Mouse (Mus musculus): ENCODE results near the gene Olfr56.
"Not testable (repeated sequence)": the region's sequence is repeated elsewhere in the genome, so short reads cannot be mapped to it uniquely, and the experiment has no call there.

Olfr56 gene

DNA sequence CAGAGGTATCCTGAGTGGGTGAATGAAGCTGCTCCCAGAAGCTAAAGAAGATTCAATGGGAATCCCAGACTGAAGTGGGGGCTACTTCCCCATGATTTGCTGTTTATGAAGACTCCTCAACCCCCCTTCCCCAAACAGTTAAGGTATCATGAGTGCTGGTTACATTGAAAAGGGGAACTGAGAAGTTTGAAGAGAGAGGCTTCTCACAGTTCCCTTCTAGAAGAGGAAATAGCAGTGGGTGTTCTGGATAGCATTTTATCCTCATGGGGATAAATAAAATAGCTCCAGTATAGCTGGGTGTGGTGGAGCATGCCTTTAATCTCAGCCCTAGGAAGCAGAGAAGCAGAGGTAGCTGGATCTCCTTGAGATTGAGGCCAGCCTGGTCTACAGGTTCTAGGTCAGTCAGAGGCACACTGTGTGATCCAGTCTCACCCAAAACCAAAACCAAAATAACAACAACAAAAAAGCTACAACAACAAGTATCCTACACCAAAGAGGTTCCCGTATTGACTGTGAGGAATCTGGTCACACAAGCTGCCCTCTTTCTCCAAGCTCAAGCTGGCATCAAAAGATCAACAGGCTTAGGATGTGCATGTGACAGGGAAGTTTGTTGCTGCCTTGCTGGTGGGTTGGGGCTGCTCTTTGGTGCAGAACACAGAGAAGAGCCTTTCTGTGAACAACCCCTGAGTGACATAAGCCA, at the start of gene Olfr56:
TSS of gene Olfr56 (plus strand) at position 650 of the 700 bp plus-strand sequence.
- DNase-seq = not testable (repeated sequence)

GRCm38 (mm10) chr11:48933422-48933821, 45.3 kb upstream of the Olfr56 start:
- not testable (repeated sequence) for DNase-seq

DNA sequence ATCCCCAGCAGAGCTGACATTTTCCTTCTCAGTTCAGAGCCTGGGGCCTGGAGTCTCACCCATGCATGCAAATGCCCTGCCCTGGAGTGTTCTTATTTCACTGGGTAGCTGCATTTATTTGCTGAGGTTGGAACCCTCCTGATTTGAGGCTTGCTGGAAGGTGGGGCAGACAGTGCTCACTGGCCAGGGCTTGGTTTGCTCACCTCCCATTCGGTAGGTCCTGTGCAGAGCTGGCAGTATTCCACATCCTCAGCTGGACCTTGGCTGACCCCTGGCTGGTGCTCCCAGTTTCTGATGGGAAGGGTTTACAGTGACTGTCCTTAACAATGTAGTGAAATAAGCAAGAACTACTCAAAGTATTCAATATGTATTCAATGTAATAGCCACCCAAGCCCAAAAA, 44.8 kb upstream of the Olfr56 start:
- peak in 1 of 2 experiments; percentile 7 for DNase-seq

DNA sequence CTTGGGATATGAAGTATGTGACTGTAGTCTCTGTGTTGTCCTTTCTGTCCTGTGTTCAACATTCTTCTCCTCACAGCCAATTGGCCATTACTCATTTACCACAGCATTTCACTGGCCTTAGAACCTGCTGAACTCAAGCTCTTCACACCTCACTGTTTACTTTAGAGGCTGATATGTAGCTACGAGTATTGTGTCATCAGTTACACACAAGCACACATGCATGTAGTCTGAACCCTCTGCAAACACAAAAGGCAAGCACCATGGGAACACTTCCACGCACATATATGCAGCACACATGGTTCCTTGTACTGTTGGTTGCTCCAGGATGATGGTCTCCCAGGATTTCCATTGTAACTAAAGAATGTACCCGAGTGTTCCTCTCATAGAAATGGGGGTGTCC, 43.4 kb upstream of the Olfr56 start:
- not testable (repeated sequence) for DNase-seq

- DNase-seq = not testable (repeated sequence)
Observed at GRCm38 (mm10) chr11:48939286-48939685, 39.4 kb upstream of the Olfr56 start.

GRCm38 (mm10) chr11:48946090-48946489, 32.6 kb upstream of the Olfr56 start, which contains the start of gene Psme2b:
Gene Psme2b, minus strand, starts transcription at chr11:48946190.
- not testable (repeated sequence) for DNase-seq

DNA sequence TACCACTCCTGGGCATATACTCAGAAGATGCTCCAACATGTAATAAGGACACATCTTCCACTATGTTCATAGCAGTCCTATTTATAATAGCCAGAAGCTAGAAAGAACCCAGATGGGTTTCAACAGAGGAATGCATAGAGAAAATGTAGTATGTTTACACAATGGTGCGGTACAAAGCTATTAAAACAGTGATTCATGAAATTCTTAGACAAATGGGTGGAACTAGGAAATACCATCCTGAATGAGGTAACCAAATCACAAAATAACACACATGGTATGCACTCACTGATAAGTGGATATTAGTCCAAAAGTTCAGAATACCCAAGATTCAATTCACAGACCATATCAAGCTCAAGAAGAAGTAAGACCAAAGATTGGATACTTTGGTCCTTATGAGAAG, 4.0 kb upstream of the Olfr56 start:
- DNase-seq = not testable (repeated sequence)

GRCm38 (mm10) chr11:48979251-48979650, 562 bp downstream of the Olfr56 start, which contains the start of gene 9930111J21Rik1:
Gene 9930111J21Rik1, minus strand, starts transcription at chr11:48979398.
- not testable (repeated sequence) for DNase-seq

GRCm38 (mm10) chr11:48980052-48980451, 1.4 kb downstream of the Olfr56 start:
- DNase-seq = not testable (repeated sequence)

- not testable (repeated sequence) for DNase-seq
Observed at GRCm38 (mm10) chr11:48982848-48983247, 4.2 kb downstream of the Olfr56 start.

DNA sequence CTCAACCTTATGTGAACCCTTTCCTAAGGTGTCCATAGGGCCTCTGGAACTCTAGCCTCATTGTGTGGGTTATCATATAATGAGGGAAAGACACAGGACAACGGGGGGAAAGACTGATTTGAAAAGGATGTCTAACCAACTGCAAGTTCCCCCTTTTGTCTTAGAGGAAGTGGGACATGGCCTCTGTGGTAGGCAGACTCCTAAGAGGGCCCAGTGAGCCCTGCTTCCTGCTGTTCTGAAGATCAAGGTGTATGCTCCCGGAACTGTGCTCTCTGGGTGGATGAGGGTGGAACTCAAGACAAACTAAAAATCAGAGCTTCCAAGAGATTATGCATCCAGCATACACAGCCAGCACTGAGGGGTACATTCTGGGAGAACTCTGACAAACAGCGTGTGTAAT, 9.5 kb downstream of the Olfr56 start:
- DNase-seq = not testable (repeated sequence)

DNA sequence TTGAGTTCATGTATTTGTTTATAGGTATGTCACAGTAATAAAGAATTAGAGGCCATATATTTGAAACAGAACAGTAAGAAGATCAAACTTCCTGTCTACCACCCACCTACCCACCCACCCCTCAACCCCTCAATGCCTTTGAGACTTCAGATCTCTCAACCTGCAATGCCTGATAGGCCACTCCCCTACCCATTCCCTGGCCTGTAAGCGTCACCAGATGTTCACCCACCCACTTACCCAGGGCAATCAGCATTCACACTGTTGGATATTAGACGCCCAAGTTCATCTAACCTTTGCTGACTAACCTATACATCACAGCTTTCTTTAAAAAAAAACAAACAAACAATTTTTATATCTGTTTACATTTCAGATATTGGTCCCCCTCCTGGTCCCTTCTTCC, 11.3 kb downstream of the Olfr56 start:
- DNase-seq = not testable (repeated sequence)

GRCm38 (mm10) chr11:48991740-48992520, 13.2 kb downstream of the Olfr56 start, which contains the start of gene Gm12185:
Gene Gm12185, minus strand, starts transcription at chr11:48992226.
- DNase-seq = peak in 1 of 2 experiments; percentile 15

GRCm38 (mm10) chr11:48993296-48993695, 14.6 kb downstream of the Olfr56 start:
- not testable (repeated sequence) for DNase-seq

DNA sequence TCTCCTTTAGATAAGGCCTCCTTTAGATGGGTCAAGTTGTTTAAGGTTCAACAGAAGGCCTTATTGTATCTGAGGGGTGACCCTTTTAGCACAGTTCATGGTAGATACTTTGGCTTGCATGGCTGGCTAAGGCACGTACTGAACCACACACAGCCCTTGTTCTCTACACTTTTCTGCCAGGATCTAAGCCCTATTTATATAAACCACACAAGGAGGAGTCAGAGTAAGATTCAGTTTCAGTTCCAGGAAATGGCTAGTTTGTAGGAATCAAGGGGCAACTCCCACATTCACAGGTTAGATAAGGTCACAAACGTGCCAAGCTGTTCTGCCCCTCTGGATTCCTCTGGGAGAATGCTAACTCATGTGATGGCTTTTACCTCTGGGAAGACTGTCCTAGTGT, 15.3 kb downstream of the Olfr56 start, which contains the start of gene Tgtp1:
TSS of gene Tgtp1 (minus strand) at position 155 of the 400 bp plus-strand sequence.
- DNase-seq = peak in 1 of 2 experiments; percentile 10

- not testable (repeated sequence) for DNase-seq
Observed at GRCm38 (mm10) chr11:49000411-49000810, 21.7 kb downstream of the Olfr56 start.

DNA sequence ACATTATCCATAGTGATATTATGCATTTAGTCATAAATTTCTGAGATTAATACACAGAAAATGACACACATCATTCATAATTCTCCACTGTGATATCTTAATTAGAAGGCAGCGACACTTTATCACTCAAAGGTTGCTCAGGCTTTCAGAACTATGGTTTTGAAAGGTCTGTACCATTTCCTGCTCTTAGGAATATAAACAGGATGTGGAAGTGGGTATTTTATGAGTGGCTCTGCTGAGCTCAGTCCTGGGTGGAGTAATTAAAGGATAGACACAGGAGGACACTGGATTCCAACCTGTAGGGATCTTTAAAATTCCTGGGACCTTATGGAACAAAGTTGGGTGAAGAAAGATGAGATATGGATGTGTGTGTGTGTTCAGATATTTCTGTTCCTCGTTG, 27.6 kb downstream of the Olfr56 start:
- not testable (repeated sequence) for DNase-seq

DNA sequence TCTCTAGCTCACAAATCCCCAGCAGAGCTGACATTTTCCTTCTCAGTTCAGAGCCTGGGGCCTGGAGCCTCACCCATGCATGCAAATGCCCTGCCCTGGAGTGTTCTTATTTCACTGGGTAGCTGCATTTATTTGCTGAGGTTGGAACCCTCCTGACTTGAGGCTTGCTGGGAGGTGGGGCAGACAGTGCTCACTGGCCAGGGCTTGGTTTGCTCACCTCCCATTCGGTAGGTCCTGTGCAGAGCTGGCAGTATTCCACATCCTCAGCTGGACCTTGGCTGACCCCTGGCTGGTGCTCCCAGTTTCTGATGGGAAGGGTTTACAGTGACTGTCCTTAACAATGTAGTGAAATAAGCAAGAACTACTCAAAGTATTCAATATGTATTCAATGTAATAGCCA, 28.1 kb downstream of the Olfr56 start:
- peak; percentile 10 to 28 for DNase-seq

- DNase-seq = not testable (repeated sequence)
Observed at GRCm38 (mm10) chr11:49012074-49012473, 33.4 kb downstream of the Olfr56 start.

- not testable (repeated sequence) for DNase-seq
Observed at GRCm38 (mm10) chr11:49050064-49050463, 71.4 kb downstream of the Olfr56 start.

DNA sequence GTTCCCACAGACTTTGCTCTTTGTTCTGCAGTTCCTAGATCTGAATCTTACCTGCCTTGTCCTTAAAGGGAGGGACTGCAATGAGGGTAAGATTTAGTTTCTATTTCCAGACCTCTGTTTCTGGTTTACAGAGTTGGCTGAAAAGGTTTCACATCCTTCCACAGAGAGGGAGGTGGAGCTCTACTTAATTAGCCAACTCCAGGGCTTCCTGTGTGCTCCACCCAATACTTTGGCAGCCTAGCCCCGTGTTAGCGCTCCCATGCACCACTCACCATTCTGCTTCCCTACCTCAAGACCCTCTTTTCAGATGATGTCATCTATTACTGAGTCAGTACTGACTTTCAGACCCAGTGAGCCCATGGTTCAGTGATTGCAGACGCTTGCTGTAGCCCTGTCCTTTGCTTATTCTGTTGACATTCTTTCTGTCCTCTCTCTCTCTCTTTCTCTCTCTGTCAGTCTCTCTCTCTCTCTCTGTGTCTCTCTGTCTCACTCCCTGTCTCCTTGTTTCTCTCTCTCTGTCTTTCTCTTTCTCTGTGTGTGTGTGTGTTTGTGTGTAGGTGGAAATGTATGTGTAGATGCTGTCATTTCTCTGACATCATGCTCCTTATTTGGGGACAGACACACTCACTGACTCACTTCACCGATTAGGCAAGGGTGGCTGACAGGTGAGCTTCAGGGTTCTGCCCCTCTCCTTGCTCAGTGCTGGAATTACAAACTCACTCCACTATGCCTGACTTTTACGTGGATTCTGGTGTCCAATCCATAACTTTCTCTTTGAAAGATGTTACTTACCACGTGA, 72.6 kb downstream of the Olfr56 start, which contains the start of gene 9930111J21Rik2:
TSS of gene 9930111J21Rik2 (minus strand) at position 150 of the 799 bp plus-strand sequence.
- DNase-seq = not testable (repeated sequence)

DNA sequence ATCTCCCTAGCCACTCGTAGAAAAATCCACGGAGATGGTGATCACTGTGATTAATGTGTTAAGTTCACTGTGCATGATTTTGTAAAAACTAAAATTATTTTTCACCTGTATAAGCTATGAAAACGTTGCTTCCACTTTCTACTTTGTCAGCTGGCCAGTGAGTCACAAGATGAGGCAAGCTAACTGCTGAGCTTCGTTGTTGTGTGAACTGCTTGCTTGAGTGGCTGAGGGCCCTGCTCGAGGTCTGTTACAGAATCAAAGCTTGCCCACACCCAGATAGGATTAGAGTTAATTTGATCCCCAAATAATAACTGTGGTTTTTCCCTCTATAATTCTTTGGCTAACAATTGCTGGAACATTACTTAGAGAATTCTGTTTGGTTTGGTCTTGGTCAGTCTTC, 73.2 kb downstream of the Olfr56 start:
- DNase-seq = not testable (repeated sequence)
